Mouse (Mus musculus): ENCODE data around the gene Cdk18. TPM values are rescaled to one million over a fixed set of nuclear protein-coding genes. Genes with fewer than 3 reads are reported as not detected.

The Cdk18 gene
- total RNA-seq, 2 experiments from 2014 or later = 7.2 to 8.5 TPM

DNA sequence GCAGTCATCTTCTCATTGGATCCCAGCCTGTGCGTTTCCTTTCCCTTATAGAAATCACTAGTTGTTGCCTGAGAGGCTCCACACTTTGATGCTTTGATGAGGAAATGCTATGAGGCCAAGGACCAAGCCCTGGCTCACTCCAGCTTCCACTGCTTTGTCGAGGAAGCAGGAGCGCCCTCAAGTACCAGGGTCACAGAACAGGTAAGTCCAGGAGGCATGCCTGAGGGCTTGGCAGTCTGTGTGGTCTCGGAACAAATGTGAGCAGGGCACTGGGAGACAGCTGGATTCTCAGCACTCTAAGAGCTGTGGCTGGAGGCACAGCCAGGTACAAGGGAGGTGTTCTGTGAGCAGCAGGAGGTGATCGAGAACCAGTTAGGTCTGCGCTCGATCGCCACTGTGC lies 27.1 kb downstream of the Cdk18 start:
- DNase-seq = no peak

DNA sequence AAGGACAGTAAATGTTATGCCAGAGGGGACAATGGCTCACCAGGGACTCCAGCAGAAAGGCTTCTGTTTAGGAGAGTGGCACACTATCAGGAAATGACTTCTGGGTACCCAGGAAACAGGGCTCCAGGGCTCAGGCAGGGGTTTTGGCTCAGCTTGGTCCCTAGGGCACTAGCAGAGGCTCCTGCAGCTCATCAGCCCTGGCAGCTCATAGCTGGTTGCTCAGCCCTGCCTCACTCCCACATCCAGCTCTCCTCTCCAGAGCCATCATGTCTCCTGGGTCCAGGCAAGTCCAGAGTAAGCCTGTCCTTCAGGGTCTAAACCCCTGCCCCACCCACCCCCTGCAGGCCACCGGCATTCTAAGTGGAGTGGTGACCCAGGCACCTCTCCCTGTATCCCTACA lies 28.1 kb downstream of the Cdk18 start:
- DNase-seq = no peak

DNA sequence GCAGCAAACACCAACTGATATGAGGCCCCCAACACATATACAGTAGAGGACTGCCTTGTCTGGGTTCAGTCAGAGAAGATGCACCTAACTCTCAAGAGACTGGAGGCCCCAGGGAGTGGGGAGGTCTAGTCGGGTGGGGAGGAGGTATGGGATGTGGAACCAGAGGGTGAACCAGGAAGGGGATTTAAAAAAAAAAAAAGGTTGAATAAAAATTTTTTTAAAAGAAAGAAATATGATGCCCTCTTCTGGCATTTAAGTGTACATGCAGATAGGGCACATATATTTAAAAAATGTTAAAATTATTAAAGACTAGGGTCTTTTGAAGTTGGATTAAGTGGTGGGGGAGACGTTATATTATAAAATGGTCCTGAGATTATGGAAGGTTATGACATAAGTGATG lies 30.1 kb downstream of the Cdk18 start:
- DNase-seq = no peak

DNA sequence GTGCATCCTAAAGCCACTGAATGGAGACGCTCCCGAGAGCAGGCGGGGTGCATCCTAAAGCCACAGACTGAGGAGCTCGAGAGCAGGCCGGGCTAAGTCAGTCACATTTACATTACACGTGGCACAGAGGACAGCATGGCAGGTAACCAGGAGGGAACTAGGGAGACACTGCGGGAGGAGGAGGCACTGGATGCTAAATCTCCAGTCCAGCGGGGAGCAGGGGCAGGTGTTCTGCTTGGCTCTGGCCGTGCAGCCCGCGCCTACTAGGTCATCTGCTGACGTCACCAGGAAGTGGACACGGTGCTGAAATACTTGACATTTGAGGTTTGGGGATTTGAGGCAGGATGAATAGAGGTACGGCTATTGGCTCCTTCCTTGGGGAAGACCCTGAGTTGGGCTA lies 35.1 kb downstream of the Cdk18 start:
- no peak for DNase-seq

DNA sequence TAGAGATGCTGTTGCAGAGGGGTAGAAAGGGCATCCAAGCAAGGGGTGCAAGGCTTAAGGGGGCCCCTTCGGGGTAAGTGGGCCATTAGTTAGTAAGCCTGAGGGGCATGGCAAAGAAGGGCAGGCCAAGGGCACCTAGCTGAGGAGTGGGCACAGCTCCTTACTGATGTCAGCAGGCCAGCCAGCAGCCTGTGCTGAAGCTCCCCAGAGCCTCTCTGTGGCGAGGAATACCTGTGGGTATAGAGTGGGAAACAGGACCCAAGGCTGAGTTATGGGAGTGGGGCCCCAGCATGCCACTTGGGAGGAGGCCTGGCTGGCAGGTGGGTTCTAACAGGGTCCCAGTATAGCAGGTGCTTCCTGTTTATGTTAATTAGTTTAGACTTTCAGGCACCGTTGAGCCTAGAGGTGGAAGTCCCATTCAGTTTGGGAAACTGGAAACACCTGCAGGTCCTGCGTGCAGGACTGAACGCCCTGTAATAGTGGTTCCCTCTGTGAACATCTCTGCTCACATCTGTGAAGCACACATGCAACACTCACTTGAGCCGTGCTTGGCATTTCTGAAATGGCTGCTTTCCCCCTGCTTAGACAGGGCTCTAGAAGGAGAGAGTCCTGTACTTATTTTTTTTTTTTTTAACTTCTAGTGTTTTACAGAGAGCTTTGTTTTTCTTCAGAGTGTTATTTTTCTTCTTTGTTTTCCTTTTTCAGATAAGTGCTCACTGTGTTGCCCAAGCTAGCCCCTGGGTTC lies 37.4 kb downstream of the Cdk18 start:
- DNase-seq = no peak

DNA sequence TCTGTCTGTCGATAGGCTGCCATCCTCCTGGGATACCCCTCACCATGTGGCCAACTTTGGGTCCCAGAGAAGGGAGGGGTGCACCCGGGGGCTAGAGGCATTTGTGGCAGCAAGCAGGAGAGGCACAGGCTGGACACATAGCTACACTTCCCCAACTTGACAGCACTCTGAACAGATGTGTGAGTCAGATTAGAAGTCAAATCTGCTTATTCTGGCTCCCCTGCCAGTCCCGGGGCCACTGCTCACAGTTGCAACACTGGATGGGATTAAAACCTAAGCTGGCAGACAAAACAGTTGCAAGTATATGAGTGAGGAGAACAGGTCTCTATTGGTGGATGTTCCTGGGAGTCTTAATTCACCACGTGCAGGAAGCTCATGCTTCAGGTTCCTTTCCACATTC lies 39.7 kb downstream of the Cdk18 start:
- no peak for DNase-seq

DNA sequence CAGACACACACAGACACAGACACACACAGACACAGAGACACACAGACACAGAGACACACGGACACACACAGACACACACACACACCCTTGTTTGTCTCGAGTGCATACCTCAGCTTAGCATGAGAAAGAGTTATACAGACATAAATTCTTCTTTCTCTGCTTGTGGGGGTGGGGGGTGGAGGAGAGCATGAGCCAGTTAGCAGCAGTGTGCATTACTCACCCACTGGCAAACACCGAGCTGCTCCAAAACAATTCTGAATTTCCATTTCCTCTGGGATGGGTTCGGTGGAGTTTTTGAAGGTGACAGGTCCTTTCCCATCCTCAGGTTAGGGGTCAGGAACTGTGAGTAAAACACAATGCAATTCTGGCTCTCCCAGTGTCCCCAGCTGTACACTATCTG lies 40.5 kb downstream of the Cdk18 start:
- DNase-seq = no peak

DNA sequence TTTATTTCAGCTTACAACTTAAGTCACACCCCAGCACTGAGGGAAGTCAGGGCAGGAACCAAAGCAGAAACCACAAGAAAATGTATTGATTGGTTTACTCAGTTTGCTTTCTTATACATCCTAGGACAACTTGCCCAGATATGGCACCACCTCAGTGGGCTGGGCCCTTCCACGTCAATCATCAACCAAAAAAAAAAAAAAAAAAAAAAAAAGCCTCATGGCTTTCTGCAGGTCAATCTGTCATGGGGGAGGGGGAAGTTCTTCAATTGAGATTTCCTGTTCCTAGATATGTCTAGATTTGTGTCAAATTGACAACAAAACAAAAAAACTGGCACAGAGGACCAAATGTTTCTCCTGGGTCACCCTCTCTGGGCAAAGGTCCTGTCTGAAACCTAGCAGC lies 41.4 kb downstream of the Cdk18 start:
- DNase-seq = no peak

DNA sequence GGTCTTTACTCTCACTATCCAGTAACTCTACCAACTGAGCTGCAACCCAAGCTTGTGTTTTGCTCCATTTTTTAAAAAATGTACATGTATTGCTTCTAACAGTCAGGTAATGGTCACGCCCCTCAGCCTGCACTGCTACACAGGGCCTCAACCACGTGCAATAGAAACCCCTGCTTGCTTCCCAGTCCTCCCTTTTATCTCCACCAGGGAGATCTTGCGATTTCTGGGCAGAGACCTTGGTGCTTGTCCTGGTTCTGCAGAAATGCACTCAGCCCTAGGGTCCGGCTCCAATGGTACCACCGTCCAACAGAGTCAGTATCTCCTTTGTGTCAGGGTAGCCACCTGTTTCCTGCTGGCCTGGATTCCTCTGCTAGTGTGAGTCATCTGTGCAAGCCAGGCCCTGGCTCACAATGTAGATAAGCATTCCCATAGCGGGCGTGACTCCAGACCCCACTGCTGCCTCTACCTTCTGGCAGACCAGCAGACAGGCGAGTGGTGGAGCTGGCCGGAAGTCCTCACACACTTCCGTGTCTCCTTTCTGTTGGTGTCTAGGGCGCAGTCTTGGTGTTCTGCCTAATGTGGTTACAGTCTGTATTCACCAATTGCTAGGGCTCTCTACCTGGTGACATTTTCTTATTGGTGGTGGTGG lies 44.0 kb downstream of the Cdk18 start:
- peak; percentile 76 for DNase-seq

DNA sequence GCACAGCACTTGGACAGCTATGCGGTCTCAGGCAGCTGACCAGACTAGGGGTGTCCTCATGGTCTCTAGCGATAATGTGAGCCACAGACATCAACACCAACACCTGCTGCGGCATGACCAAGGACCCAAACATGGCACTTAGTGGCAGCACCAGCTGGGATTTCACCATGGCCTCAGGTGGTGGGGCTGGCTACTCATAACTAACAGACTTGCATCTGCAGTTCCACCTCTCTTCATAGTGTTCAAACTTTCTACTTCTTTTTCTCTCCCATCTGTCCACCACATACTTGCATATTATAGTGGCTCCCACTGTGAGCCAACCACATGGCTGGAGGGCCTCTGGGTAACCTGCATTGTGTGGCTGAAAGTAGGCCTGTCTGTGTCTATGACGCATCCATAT lies 46.2 kb downstream of the Cdk18 start:
- no peak for DNase-seq

DNA sequence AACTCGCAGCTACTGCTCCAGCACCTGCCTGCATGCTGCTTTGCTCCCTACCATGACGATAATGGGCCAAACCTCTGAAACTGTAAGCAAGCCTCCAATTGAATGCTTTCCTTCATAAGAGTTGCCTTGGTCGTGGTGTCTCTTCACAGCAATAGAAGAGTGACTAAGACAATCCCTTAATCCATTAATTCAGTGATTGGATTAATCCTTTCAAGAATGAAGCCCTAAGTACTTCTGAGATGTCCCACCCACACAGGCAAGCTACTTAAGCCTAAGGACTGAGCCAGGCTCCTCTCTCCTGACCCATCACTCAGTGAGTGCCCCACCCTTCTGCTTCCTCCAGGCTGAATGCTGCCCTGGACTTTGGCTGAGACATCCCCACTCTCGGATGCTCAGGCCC lies 49.2 kb downstream of the Cdk18 start:
- no peak for DNase-seq

DNA sequence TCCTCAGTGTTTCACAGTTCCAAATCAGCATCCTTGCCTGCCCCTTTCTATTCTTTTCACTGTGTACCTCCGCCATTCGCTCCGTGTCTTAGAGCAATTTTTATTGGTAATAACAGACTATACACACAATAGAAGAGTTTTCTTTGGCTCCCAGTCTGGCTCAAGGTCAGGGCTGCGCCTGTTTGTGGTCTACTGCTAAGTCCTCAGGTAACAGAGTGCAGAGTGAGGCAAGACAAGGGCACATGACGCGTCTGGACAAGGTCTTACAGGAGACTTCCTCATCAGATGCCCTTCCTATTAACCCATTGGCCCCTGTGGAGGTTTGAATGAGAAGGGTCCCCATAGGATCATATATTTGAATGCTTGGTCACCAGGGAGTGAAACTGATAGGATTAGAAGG lies 49.7 kb downstream of the Cdk18 start:
- DNase-seq = no peak

DNA sequence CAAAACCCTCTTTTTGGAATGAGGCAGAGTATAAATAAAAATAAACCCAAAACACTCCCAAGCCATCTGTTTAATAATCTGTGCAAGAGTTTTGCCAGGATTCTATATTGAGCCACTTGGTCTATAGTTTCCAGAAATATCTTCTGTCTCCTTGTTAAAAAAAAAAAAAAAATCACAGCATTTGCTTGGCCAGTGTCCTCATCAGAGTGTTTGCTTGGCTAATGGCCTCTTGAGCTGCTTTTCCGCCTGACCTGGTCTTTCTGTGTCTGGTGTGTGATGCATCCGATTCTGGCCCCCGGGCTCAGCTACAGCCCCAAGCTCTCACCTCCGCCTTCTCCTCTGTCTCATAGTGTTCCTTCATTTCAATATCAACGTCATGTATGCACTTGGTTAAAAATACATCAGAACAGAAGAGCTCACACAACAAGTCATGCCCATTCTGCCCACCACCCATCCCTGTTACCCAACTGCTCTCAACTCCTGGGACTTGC lies 51.3 kb downstream of the Cdk18 start:
- DNase-seq = no peak

DNA sequence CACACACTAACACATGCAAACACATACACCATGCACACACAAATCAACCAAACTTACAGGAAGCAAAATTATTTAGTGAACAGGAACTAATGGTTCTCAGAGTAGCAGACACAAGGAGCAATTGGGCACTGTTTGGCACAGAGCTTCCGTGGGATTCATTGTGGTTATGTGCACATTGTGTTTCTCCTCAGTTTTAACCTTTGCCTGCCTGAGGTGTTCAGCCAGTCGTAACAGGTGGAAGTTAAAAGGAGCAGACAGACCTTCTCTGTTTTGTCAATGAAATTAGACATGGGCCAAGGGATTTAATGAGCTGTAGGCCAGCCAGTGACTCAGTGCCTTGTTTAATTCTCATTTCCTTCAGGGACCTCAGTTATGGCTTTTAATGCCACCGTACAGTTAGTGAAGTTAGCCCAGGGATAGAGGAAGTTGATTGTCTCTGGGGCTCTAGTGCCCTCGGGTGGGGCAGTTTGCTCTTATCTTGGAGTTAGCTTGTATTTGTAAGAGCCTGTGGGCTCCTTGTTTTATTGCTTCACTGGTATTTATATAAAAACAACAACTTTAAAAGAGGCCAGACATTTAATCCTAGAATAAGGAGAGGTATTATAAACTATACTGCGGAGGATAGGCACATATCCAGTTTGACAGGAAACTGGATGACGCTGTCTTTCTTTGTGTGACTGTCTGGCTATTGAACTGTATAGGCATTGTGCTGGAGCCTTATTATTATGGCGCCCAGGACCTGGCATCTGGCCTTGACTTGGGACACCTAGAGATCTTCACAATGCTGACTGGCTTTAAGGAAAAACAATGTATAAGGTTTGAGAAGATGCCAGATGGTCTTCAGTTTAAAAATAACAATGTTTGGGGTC lies 54.1 kb downstream of the Cdk18 start:
- DNase-seq = no peak

DNA sequence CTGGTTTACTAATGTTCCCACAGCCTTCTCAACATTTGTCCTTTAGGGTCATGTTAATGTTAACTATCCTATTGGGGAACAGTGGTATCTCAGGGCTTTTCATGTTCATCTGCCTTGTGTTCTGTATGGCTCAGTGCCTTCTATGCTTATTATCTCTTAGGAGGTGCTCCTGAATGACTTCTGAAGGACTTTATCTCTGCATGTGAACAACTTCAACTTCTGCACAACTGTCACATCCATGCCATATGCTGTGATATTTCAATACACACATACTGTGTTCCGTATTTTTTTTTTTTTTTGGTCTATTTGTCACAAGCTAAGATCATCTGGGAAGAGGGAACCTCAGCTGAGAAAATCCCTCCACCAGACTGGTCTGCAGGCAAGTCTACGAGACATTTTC lies 61.1 kb downstream of the Cdk18 start:
- DNase-seq = no peak

DNA sequence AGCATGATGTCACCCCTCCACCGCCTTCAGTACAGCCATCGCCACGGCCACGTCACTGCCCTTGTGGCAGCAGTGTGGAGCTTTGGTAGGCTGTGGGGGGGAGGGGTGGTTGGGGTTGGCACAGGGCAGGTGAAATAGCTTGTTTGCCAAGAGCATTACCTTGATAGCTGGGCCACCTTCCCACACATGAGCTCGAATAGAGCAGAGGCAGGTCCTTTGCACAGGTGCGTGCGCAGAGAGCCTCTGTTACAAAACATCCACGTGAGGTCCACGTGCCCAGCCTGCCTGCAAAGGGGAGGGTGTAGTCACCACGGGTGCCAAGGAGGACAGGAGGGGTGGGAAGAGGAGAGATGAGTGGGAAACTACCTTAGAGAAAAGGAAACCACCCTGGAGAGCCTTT lies 63.9 kb downstream of the Cdk18 start:
- DNase-seq = no peak

DNA sequence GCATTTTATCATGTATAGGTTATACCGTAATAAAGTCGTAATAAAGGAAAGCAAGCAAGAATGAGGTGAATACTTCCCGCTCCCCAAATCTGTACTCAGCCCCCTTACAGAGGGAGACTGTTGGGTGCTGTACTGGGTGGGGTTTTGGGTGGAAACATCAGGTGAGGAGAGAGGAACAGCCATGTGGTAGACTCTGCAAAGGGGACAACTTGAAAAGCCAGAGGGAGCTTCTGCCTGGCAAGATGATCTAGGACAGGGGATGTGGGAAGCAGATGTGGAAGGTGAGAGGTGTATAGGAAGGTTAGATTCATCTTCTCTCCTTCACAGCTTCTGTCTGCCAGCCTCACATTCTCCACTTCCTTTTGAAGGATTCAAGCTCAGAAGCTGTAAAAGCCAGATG lies 68.8 kb downstream of the Cdk18 start:
- no peak for DNase-seq

DNA sequence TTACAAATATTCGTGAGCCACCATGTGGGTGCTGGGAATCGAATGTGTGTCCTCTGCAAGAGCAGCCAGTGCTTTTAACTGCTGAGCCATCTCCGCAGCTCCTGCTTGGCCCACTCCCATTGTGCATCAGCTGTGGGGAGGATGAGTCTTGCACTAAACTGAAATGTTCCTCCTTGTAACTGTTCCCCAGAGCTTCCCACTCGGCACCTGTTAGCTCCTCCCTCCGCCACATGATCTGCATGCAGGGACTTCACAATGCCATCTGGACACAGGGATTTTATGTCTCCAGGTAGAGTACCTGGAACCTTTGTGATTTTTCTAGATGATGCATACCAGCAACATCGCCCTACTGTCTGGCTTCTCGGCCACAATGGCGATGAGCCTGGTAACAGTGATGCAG lies 70.0 kb downstream of the Cdk18 start:
- no peak for DNase-seq

DNA sequence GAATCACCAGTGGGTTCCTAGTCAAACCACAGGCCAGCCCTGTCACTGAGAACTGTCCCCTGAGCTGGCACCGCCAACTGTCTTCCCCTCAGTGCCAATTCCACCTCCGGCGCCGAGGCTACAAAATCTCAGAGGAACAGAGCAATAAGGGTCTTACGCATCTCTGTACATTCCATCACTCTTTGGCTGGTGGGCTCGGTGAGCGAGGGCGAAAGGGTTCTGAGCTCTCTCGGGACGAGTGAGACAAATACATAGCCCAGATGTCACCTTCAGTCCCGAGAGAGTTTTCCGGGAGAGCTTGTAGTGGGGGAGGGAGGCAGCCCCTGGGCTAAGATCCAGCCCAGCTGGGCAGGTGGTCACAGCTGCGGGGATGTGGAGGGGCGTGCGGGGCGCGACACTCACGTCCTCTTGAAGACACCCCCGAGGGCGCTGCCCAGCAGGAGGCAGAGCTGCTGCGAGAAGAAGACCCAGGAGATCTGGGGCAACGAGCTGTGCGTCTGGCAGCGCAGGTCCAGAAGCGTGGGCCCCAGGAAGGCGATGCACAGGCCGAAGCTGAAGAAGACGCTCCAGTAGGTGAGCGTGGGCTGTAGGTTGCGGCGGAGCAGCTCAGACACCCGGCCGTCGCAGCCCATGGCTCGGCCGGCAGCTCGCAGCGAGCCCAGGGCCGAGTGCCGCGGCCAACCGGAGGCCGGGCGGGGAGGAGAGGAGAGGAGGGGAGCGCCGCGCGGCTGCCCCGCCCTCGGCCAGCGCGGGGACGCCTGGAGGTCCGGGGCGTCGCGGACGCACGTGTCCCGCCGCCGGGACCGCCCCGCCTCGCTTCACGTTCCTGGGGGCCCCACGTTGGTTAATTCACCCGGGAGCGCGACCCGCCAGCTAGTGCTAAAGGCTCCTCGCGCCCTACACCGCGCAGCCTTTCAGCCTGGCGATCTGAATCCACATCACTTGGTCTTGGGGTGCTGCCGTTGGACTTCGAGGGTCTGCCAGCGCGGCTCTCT lies 71.9 kb downstream of the Cdk18 start, which contains the start of gene Mfsd4a:
Gene Mfsd4a (minus strand): TSS at position 802 of the 995 bp plus-strand sequence.
- peak; percentile 56 for DNase-seq

DNA sequence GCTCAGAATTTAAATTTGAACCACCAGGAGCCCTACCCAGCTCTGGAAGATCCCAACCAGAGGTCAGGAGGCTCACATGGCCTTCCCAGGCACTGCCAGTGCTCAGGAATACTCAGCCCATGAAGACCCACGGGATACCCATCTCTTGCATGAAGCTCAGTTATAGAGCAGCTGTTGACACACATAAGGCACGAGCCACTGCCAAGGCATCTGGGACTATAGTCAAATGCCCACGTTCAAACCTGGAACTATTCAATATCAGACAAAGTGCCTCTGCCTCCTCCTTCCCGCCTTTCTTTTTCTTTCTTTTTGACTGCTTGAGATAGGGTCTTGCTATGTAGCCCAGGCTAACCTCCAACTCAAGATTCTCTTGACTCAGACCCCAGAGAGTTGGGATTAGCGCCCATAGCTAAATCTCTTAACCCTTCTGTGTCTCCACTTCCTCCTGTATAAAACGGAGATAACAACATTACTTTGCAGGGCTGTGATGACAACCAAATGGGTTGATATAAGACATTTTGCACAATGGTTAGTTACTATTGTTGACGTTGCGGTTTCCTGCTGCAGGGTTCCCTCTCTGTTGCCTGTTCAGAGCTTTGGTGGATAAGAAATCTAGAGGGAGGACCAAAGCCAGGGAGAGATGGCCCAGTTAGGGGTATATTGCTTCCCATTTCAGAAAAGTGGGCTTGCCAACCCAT lies 73.9 kb downstream of the Cdk18 start:
- DNase-seq = no peak

DNA sequence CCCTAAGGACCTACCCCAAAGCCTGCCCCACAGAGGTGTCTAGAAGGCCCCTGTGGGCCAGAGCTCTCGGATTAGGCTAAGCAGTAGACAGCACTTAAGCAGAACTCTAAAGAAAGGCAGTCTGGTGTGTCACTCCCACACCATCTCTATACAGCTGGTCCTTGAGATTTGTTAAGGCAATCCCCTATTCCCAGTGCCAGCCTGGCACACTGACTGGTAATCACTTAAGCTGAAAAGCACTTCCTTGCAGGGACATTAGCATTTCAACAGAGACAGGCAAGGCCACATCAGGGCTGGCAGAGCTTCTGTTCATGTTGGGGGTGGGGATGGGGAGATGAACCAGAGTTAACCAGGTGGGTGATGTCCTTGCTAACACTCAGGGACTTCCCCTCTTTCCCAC lies 74.5 kb downstream of the Cdk18 start:
- no peak for DNase-seq
